Mouse (Mus musculus) heart, adult 2 months (tissue): ENCODE results near the gene Atp2b2.

Source experiments
- CTCF ChIP-seq: fragments of 200-600 bp; IDR thresholded peaks from 2 replicates; pipeline ENCODE4 v1.8.1; 2022; ENCODE audit warnings: antibody characterized with exemption, mild to moderate bottlenecking, moderate library complexity
- EP300 ChIP-seq: fragments of 200-500 bp; IDR thresholded peaks from 2 replicates; pipeline ENCODE4 v1.6.1; 2011; ENCODE audit warnings: low read depth, low read length, control low read depth; ENCODE audit not compliant: insufficient read depth

DNA sequence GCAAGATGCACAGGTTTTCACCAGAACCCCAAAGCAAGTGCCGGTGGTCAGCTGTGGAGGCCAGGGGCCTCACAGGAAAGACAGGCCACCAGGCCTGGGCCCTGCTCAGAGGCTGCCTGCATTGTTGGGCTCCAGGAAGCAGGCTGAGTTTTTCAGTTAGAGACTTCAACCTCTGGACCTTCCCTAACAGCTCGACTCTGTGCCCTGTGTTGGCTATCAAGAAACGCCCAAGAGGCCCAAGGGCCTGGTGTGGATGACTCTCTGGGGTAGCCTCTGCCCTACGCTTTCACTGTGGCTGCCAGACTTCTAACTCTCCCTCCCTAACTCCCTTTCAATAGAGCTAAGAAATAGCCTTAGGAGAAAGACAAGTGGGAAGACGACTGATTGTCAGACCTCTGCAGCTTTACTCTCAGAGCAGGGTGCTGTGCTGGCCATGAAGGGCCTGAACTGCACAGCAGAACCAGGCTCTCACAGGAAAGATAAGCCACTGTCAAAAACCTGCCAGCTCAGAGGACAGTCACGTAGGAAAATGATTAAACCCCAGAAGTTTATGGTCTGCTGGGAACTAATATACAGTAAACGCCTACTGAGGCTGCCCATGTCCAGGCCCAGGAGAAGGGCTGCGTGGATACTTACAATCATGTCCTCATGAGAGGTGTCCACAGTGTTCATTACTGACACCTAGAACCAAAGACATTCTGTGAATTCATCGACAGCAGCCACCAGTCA is 304.9 kb downstream of the Atp2b2 start:
- TF ChIP-seq CTCF, result no peak
- no peak for TF ChIP-seq EP300
